Mouse (Mus musculus) gastrocnemius, adult 2 months (tissue): ENCODE data around the gene Dusp22. TPM values are rescaled to one million over a fixed set of nuclear protein-coding genes. Genes with fewer than 3 reads are reported as not detected.

Experiments
- DNase-seq: peaks from one replicate; pipeline ENCODE4 v3.0.0; 2022
- H3K27ac ChIP-seq: fragments of 200-600 bp; 2 replicates; pipeline ENCODE4 v1.8.1; 2022; ENCODE audit warnings: mild to moderate bottlenecking
- H3K4me3 ChIP-seq: fragments of 200-600 bp; 2 replicates; pipeline ENCODE4 v1.8.1; 2022; ENCODE audit warnings: mild to moderate bottlenecking, moderate library complexity
- CTCF ChIP-seq: fragments of 200-600 bp; IDR thresholded peaks from 2 replicates; pipeline ENCODE4 v1.8.1; 2022; ENCODE audit warnings: antibody characterized with exemption, mild to moderate bottlenecking, moderate library complexity
- intact Hi-C: fragments of 180-260 bp; cut with DNase I; formaldehyde crosslinking; loops from one replicate; pipeline ENCODE4 v1.15.1; 2025
- total RNA-seq, 2 experiments: library from RNA; stranded (reverse); gene quantifications; 2 replicates each; pipeline ENCODE4 v1.2.3; 2021

Dusp22 gene
- total RNA-seq, 2 experiments from 2014 or later = 36.2 to 59.5 TPM

DNA sequence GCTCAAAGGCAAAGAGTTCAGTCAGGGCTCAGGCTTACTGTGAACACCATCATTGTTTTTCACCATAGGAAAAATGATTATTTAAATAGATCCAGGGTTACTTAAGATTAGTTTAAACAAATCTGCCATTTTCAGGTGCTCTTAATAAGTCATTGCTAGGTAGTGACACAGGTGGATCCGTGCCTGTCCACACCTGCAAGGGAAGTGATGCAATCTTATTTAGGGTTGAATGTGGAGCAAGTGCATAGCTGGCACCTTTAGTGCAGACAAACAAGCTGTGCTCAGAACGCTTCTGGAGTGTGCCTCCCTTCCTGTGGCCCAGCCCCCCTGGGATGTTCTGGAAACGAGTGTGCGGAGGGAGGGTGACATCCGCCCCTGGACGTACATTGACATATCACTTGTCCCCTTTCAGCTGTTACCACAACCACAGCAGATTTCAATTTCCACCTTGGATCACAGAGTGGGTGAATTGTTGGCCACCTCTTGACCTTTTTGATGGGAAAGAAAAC lies 24.9 kb downstream of the Dusp22 start:
- peak; percentile 19 for DNase-seq
- no peak for TF ChIP-seq CTCF
- no peak overlapping the region for H3K27ac ChIP-seq
- no peak overlapping the region for H3K4me3 ChIP-seq
- intact Hi-C loops = no loop called here

DNA sequence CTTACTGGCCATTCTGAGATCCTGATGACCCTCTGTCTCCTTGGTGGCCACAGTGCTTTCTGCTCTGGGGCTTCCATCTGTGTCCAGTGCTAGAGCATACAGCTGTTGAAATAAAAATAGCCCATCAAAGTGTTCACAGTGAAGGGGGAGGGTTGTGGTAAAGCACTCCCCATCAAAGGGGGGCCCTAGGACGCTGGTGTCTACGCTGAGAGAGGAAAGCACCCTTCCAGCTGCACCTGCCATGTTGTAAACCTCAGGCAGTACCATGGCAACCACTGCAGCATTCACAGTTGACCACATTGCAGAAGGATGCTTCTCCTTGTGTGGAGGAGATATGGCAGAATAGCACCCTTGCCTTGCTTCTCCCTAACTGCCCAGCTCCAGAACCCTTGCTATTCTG lies 26.2 kb downstream of the Dusp22 start:
- no peak for TF ChIP-seq CTCF
- DNase-seq = peak; percentile 10
- intact Hi-C loops = no loop called here
- no peak overlapping the region for H3K4me3 ChIP-seq
- no peak overlapping the region for H3K27ac ChIP-seq

DNA sequence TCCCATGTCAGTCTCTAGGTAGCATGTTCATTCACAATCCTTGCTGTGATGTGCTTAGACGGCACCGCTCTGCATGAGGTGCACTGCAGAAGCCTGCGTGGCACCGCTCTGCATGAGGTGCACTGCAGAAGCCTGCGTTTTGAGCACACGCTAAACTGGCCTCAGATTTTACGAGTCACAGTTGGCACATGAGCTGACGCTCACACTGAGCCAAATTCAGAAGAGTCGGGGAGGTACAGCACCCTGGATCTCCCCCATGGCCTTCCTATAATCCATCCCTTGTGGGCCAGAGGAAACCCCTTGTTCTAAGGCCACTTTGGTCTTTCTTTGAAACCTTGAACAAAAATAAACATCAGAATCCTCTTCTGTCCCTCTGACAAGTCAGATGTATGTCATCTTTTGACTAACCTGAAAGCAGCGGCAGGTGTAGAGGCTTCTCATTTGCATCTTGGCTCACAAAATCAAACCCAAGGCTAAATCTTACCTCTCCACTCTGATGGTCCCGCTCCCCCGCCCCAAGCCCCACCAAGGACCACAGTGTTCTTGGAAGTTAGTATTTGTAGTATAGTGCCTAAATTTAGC lies 28.3 kb downstream of the Dusp22 start:
- TF ChIP-seq CTCF = no peak
- DNase-seq = peak; percentile 15
- Histone ChIP-seq H3K4me3 (no peak overlapping the region), H3K27ac (no peak overlapping the region)
- intact Hi-C loops = no loop called here

DNA sequence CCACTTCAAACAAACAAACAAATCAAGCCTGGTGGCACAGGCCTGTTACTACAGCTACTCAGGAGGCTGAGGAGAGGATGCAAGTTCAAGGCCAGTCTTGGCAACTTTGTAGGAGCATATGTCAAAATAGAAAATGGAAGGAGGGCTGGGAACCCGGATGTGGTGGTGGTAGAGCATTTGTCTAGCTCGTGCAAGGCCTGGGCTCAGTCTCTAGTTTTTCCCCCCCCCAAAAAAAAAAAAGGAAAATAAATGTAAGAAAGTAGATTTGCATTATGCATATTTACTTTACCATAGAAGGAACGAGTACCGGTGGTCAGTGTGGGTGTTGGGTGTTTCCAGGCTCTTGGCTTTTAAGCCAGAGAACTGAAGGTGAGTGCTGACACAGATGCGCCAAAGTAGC lies 29.7 kb downstream of the Dusp22 start:
- TF ChIP-seq CTCF = no peak
- intact Hi-C loops = no loop called here
- Histone ChIP-seq H3K4me3 (no peak overlapping the region), H3K27ac (no peak overlapping the region)
- DNase-seq = peak; percentile 4

DNA sequence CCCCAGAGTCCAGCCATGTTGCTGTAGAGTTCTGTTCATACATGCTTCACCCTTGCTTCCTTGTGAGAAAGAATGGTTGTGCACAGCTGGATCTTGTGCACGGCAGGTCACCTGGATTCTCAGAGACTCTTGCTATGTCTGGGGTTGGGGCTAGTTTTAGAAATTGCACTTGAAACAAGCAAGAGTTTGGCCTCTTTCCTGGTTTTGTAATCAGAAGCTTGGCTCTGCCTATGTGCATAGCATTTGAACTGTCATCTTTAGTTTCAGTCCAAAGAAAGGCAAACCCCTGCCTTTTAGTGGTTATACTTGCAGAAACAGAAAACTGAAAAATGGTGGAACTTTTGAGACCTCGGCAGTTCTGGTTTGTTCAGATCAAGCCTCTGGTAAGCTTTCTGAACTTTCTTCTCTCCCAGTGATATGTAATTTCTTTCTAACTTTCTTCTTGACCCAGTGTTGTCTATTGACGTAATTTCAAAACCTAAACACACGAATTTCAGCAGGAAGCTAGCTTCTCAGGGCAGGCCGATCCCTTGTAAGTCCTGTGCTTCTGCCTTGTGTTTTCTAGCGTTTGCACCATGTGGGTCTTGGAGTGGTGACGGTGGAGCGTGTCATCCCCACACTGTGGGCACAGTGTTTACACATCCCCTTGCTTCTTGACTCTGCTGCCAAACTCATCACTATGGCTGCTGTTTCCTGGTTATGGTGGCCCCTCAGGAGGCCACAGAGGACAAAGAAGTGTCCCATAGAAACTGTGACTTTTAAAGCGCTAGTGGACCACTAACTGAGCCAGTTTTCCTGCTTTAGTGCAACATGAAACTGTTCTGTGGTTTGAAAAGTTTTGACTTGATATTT lies 31.9 kb downstream of the Dusp22 start:
- peak; percentile 12 for DNase-seq
- intact Hi-C loops = no loop called here
- no peak overlapping the region for H3K4me3 ChIP-seq
- no peak for TF ChIP-seq CTCF
- H3K27ac ChIP-seq = no peak overlapping the region

DNA sequence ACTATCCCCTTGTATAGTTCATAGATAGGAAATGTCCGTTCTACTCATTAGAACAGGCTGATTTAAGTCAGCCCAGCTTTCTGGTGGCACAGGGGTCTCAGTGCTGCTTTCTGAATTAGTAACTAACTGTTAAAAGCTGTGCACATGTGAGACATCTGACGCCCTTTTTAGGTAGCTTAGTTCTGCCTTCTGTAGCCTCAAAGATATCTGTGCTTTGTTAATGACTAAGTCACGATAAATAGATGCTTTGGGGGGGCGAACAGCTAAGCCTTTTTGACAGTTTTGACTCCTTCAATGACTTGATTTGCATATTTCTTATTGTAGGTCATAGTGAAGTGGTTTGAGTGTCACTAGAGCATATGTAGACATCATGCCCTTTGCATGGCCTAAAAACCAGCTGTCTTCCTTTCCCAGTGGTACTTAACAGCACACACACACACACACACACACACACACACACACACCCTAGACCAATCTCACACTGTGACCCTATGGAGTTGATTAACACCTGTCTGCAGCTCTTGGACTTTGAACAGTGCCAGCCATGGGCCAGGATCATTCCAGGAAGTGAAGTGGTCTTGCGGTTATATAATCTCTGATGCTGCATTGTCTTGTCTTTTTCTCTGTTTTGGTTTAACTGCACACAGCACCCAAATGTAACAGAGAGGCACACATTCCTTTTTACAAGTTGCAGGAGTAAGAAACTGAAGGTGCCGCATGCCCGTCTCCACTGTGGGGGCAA lies 33.0 kb downstream of the Dusp22 start:
- no peak for TF ChIP-seq CTCF
- peak; percentile 3 for DNase-seq
- intact Hi-C loops = no loop called here
- H3K4me3 ChIP-seq = no peak overlapping the region
- H3K27ac ChIP-seq = no peak overlapping the region

DNA sequence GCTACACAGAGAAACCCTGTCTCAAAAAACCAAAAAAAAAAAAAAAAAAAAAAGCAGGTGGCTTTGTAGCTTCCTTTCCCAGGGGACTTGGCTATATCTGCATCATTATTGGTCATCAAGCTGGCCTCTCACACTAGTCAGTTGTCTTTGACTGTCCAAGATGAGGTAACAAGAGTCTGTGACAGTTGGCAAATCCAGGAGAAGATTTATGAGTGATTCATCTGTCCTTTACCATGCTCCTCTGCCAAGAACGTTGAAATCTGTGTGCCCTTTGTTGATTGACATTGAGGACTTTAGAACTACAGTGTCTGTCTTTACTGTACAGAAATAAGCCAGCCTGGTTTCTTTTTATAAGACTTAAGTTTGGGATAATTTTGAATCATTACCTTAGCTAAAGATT lies 35.4 kb downstream of the Dusp22 start:
- DNase-seq = peak; percentile 7
- Histone ChIP-seq H3K27ac (no peak overlapping the region), H3K4me3 (no peak overlapping the region)
- intact Hi-C loops = no loop called here
- no peak for TF ChIP-seq CTCF

DNA sequence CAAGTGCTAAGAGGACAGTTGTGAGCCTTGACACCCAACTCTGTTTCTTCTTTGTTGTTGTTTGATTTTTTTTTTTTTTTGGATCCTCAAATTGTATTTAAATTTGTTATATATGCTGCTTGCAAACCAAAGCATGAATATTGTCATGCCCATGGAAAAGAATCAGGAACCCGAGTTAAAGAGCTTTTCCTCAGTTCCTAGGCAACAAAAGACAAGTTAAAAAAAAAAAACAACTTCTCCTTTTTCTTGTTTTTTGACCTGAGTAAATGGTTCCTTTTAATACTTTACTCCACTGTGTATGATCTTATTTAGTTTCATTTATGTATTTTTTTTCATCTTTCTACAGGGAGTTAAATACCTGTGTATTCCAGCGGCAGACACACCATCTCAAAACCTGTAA lies 36.1 kb downstream of the Dusp22 start:
- Histone ChIP-seq H3K4me3 (no peak overlapping the region), H3K27ac (no peak overlapping the region; the same call in 1 of the 2 replicates)
- TF ChIP-seq CTCF = no peak
- intact Hi-C loops = no loop called here
- no peak for DNase-seq

DNA sequence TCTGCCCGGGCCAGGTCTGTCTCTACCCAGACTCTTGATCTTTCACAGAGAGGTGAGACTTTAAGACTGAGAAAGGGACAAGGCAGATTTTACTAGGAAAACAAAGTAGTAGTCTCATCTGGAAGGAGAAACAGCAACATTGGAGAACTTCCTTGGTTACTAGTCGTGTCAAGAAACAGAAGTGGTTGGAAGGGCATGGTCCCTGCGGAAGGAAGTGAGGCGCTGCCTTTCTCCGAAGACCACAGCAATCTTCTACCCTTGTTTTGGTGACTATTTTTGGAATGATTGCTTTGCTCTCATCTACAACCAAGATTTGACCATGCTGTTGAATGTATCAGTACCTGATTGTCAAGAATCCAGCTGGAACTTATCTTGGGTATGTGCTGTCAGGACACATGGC lies 38.1 kb downstream of the Dusp22 start:
- TF ChIP-seq CTCF = no peak
- intact Hi-C loops = no loop called here
- peak; percentile 14 for DNase-seq
- H3K4me3 ChIP-seq = no peak overlapping the region
- H3K27ac ChIP-seq = peak overlapping the region; percentile 35; the same call in 1 of the 2 replicates

DNA sequence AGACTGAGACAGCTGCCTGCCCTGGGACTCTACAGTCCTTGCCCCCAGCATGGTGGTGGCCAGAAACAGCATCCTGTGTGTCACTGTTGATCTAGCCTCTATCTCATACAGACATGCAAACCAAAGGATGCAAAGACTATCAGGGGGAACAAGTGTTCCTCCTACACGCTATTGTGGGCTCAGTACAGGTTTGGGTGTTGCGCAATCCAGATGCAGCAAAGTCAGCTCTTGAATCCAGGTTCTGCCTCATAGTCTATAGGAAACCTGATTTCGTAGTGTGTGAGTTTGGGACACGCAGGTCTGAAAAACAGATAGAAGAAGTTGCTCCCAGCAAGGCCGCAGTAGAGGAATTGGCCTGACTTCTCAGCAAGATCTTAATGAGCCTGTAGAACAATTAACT lies 42.9 kb downstream of the Dusp22 start:
- Histone ChIP-seq H3K27ac (no peak overlapping the region), H3K4me3 (no peak overlapping the region)
- intact Hi-C loops = no loop called here
- no peak for DNase-seq
- TF ChIP-seq CTCF = no peak

DNA sequence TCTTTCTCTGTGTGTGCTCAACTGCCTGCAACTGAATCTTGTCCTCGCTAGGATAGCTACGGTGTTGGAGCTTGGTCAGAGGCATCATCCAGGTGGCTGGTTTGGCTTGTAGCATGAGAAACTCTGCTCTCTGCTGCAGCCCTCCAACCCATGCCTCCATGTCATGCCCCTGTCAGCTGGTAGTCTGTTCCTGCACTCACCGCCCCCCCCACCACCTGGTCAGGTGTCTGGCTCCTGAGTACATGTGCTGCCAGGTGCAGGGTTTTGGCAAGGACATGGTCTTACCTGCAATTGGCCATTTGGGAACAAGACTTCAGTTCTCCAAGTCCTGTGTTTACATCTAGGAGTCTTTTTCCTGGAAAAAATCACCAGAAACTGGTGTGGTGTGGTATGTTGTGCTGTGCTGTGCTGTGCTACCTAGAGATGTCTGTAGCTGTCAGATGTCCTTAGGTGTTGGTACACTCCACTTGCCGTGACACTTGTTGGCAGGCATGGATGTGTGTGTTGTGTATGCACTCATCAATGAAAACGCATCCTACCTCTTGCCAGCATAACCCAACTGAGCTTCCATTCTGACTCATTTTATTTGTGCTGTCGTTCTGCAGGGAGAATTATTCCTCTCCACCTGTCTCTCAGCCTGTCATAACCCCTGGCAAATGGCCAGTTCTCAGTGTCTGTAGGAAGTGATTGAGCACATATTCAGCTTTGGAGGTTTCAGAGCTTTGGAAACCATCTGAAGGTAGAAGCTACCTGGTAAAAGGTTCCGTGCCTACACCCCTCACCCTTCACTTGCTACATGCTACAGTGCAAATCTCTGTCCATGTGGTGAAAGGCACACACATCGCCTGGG lies 44.7 kb downstream of the Dusp22 start:
- Histone ChIP-seq H3K27ac (no peak overlapping the region), H3K4me3 (no peak overlapping the region)
- DNase-seq = peak; percentile 18
- intact Hi-C loops = no loop called here
- TF ChIP-seq CTCF = no peak

DNA sequence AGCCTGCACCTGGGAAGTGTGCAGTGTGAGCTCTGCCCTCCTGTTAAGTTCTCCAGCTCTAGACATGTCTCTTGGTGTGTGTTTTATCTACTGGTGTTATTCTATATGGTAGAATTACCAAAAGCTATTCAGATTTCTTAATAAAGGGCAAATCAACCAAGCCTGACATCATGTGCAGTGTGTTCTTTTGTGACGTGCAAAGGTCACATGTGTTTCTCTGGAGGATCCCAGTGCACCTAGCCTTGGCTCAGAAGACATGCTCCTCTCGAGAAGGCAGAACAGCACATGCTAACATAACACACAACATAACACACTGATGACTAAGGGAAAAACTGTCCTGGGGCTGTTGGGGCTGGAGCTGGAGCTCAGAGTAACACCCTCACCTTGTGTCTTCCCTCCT lies 51.3 kb downstream of the Dusp22 start:
- DNase-seq = no peak
- Histone ChIP-seq H3K27ac (no peak overlapping the region), H3K4me3 (no peak overlapping the region)
- intact Hi-C loops = no loop called here
- no peak for TF ChIP-seq CTCF
